Mouse (Mus musculus) spleen, adult 2 months (tissue): ENCODE results near the gene Zdhhc5.

ENCODE experiments used
- CTCF ChIP-seq: fragments of 200-500 bp; IDR thresholded peaks from 2 replicates; pipeline ENCODE4 v1.5.1; 2011; ENCODE audit warnings: mild to moderate bottlenecking, inconsistent platforms; ENCODE audit not compliant: insufficient read depth, insufficient read length, insufficient replicate concordance; ENCODE audit errors: extremely low read depth
- POLR2A ChIP-seq: fragments of 200-500 bp; IDR thresholded peaks from 2 replicates; pipeline ENCODE4 v1.6.1; 2011; ENCODE audit warnings: low read depth, low read length, inconsistent platforms

- TF ChIP-seq POLR2A (no peak), CTCF (no peak)
Observed at GRCm38 (mm10) chr2:84648369-84648768, 66.6 kb downstream of the Zdhhc5 start.
